Mouse (Mus musculus) kidney, postnatal 0 days (tissue): ENCODE results near the gene Gfap. TPM values are rescaled to one million over a fixed set of nuclear protein-coding genes. Genes with fewer than 3 reads are reported as not detected.

Experiments used
- ATAC-seq: fragments of 200-750 bp; cut with Nextera tagmentation; replicated peaks from 2 replicates; pipeline ENCODE4 v1.8.0; 2017; ENCODE audit warnings: low read depth, moderate number of reproducible peaks, moderate TSS enrichment, moderate library complexity; ENCODE audit not compliant: low FRiP score
- DNase-seq: peaks from one replicate; pipeline ENCODE4 v3.0.0-alpha.2; 2016; ENCODE audit warnings: low spot score
- H3K27ac ChIP-seq: fragments of 300-500 bp; sonication (generic); 2 replicates; pipeline ENCODE4 v1.5.1; 2014; ENCODE audit warnings: mild to moderate bottlenecking
- H3K27me3 ChIP-seq: fragments of 300-500 bp; sonication (generic); 2 replicates; pipeline ENCODE4 v1.6.1; 2014; ENCODE audit warnings: low read length, mixed read lengths; ENCODE audit not compliant: insufficient read depth
- H3K36me3 ChIP-seq: fragments of 300-500 bp; sonication (generic); 2 replicates; pipeline ENCODE4 v1.6.1; 2014; ENCODE audit warnings: low read length, mixed read lengths; ENCODE audit not compliant: insufficient read depth
- H3K4me1 ChIP-seq: fragments of 300-500 bp; sonication (generic); replicated peaks from 2 replicates; pipeline ENCODE4 v1.6.1; 2014; ENCODE audit warnings: antibody characterized with exemption, low read length, mixed read lengths; ENCODE audit not compliant: insufficient read depth
- H3K4me2 ChIP-seq: fragments of 300-500 bp; sonication (generic); 2 replicates; pipeline ENCODE4 v1.6.1; 2014; ENCODE audit warnings: mild to moderate bottlenecking, low read length, moderate library complexity, mixed read lengths
- H3K4me3 ChIP-seq: fragments of 300-500 bp; sonication (generic); replicated peaks from 2 replicates; pipeline ENCODE4 v1.5.1; 2014; ENCODE audit warnings: low read depth, low read length
- H3K9ac ChIP-seq: fragments of 300-500 bp; sonication (generic); 2 replicates; pipeline ENCODE4 v1.6.1; 2014; ENCODE audit warnings: low read depth, low read length
- H3K9me3 ChIP-seq: fragments of 300-500 bp; sonication (generic); replicated peaks from 2 replicates; pipeline ENCODE4 v1.6.1; 2016; ENCODE audit warnings: low read length, inconsistent platforms, mixed read lengths
- CTCF ChIP-seq: IDR thresholded peaks from 2 replicates; pipeline ENCODE4 v1.5.1; 2016; ENCODE audit warnings: antibody characterized with exemption, low read depth, mild to moderate bottlenecking, moderate library complexity
- WGBS: fragments of 180-500 bp; shearing (Covaris S2); extraction: QIAGEN DNeasy Blood & Tissue Kit; methylation state at CpG from one replicate; pipeline ENCODE4 v1.1.7; 2014; 5-methylcytosine and 5-hydroxymethylcytosine counted together
- polyA plus RNA-seq: library from polyadenylated mRNA; unstranded; fragments of >200 nt; fragmentation: Nextera tagmentation; extraction: Ambion mirVana; gene quantifications from 2 replicates; pipeline ENCODE4 v1.2.1, GENCODE M21; 2015

The Gfap gene
- polyA plus RNA-seq, 1 experiment from 2014 or later: 0.33 TPM

GRCm38 (mm10) chr11:102855941-102856340 lies 44.8 kb downstream of the Gfap start:
- Histone ChIP-seq H3K27me3 (no peaks in the 10 kb centered on the region), H3K4me3 (no peak overlapping the region), H3K4me1 (no peaks in the 10 kb centered on the region), H3K9ac (no peak overlapping the region), H3K9me3 (no peaks in the 10 kb centered on the region), H3K36me3 (peaks cover 64% of the 10 kb centered on the region), H3K4me2 (no peak overlapping the region), H3K27ac (no peak overlapping the region)
- ATAC-seq (no peak), DNase-seq (no peak)
- WGBS: 80% methylated on average over 6 of the region's 6 CpGs
- TF ChIP-seq CTCF: no peak

- Histone ChIP-seq H3K4me2 (no peak overlapping the region), H3K9me3 (no peaks in the 10 kb centered on the region), H3K9ac (no peak overlapping the region), H3K27me3 (no peaks in the 10 kb centered on the region), H3K4me3 (no peak overlapping the region), H3K4me1 (no peaks in the 10 kb centered on the region), H3K36me3 (peaks cover 65% of the 10 kb centered on the region), H3K27ac (no peak overlapping the region)
- DNase-seq (peak; percentile 19), ATAC-seq (no peak)
- peak; percentile 55 for TF ChIP-seq CTCF
These were observed 47.0 kb downstream of the Gfap start for GRCm38 (mm10) chr11:102853760-102854159.

GRCm38 (mm10) chr11:102851883-102852282 lies 48.8 kb downstream of the Gfap start:
- no peak overlapping the region for H3K9ac ChIP-seq
- H3K4me2 ChIP-seq: no peak overlapping the region
- peaks cover 71% of the 10 kb centered on the region for H3K36me3 ChIP-seq
- no peak overlapping the region for H3K27ac ChIP-seq
- H3K4me3 ChIP-seq: no peak overlapping the region
- TF ChIP-seq CTCF: peak; percentile 81
- ATAC-seq (peak; percentile 61; the same call in 1 of the 2 replicates), DNase-seq (peak; percentile 78)
- H3K27me3 ChIP-seq: no peaks in the 10 kb centered on the region
- 64% methylated on average over 5 of the region's 5 CpGs for WGBS
- H3K4me1 ChIP-seq: no peaks in the 10 kb centered on the region
- H3K9me3 ChIP-seq: no peaks in the 10 kb centered on the region

GRCm38 (mm10) chr11:102845926-102846325 lies 54.8 kb downstream of the Gfap start:
- Histone ChIP-seq H3K9me3 (no peaks in the 10 kb centered on the region), H3K36me3 (peaks cover 81% of the 10 kb centered on the region), H3K9ac (no peak overlapping the region), H3K4me1 (no peaks in the 10 kb centered on the region), H3K27ac (no peak overlapping the region), H3K4me2 (no peak overlapping the region), H3K4me3 (no peak overlapping the region), H3K27me3 (no peaks in the 10 kb centered on the region)
- no peak for DNase-seq
- WGBS: 63% methylated on average over 10 of the region's 10 CpGs
- no peak for ATAC-seq
- TF ChIP-seq CTCF: no peak

GRCm38 (mm10) chr11:102838616-102839150 lies 62.0 kb downstream of the Gfap start:
- ATAC-seq (no peak), DNase-seq (no peak)
- Histone ChIP-seq H3K27ac (peak overlapping the region; percentile 47), H3K27me3 (no peaks in the 10 kb centered on the region), H3K4me3 (no peak overlapping the region), H3K4me1 (no peaks in the 10 kb centered on the region), H3K9ac (no peak overlapping the region), H3K4me2 (no peak overlapping the region), H3K9me3 (no peaks in the 10 kb centered on the region), H3K36me3 (peaks cover 49% of the 10 kb centered on the region)
- TF ChIP-seq CTCF: no peak
- WGBS: 86% methylated on average over 9 of the region's 9 CpGs

- ATAC-seq (no peak), DNase-seq (no peak)
- H3K9ac ChIP-seq: no peak overlapping the region
- no peaks in the 10 kb centered on the region for H3K9me3 ChIP-seq
- no peak overlapping the region for H3K4me3 ChIP-seq
- TF ChIP-seq CTCF: no peak
- no peaks in the 10 kb centered on the region for H3K27me3 ChIP-seq
- peaks cover 44% of the 10 kb centered on the region for H3K36me3 ChIP-seq
- peak overlapping the region; percentile 47; the same call in 1 of the 2 replicates for H3K27ac ChIP-seq
- no peak overlapping the region for H3K4me2 ChIP-seq
- H3K4me1 ChIP-seq: 0 out of 2 replicates have a peak, but pooled peaks cover 2% of the 10 kb centered on the region
- 92% methylated on average over 2 of the region's 2 CpGs for WGBS
These were observed 62.6 kb downstream of the Gfap start for GRCm38 (mm10) chr11:102838126-102838525.

- TF ChIP-seq CTCF: no peak
- Histone ChIP-seq H3K27me3 (no peaks in the 10 kb centered on the region), H3K4me3 (no peak overlapping the region), H3K27ac (no peak overlapping the region), H3K36me3 (peaks cover 38% of the 10 kb centered on the region), H3K9me3 (no peaks in the 10 kb centered on the region), H3K4me1 (0 out of 2 replicates have a peak, but pooled peaks cover 4% of the 10 kb centered on the region), H3K4me2 (no peak overlapping the region), H3K9ac (no peak overlapping the region)
- ATAC-seq: no peak
- DNase-seq: no peak
- WGBS: 86% methylated on average over 1 of the region's 1 CpGs
These were observed 63.3 kb downstream of the Gfap start for GRCm38 (mm10) chr11:102837385-102837784.

Other genes starting within 250 kb of the Gfap start
- gene Meioc, start 237.2 kb downstream of the Gfap start, polyA plus RNA-seq: 0.32 and 0.36 TPM in 2 replicates
- gene Ccdc43, start 203.1 kb downstream of the Gfap start, polyA plus RNA-seq: 35.3 and 42.8 TPM in 2 replicates
- 5.9 and 7.7 TPM in 2 replicates for gene Adam11, start 139.5 kb downstream of the Gfap start, polyA plus RNA-seq
- 44.2 and 47.1 TPM in 2 replicates for gene Gjc1, start 81.2 kb downstream of the Gfap start, polyA plus RNA-seq
- 2.9 and 3.0 TPM in 2 replicates for gene Higd1b, start 65.1 kb downstream of the Gfap start, polyA plus RNA-seq
- 127 and 140 TPM in 2 replicates for gene Eftud2, start 19.9 kb downstream of the Gfap start, polyA plus RNA-seq
- 1.8 and 2.1 TPM in 2 replicates for gene Ccdc103, start 19.7 kb downstream of the Gfap start, polyA plus RNA-seq
- gene Fam187a, start 15.7 kb downstream of the Gfap start, polyA plus RNA-seq: 0.11 TPM in 1 of 2 replicates, not detected in the other
- 2.6 and 3.4 TPM in 2 replicates for gene Kif18b, start 24.2 kb upstream of the Gfap start, polyA plus RNA-seq
- gene C1ql1, start 45.8 kb upstream of the Gfap start, polyA plus RNA-seq: 1.4 and 2.3 TPM in 2 replicates
- 60.3 and 60.7 TPM in 2 replicates for gene Nmt1, start 127.3 kb upstream of the Gfap start, polyA plus RNA-seq
- gene Dcakd, start 127.4 kb upstream of the Gfap start, polyA plus RNA-seq: 103 and 106 TPM in 2 replicates
- 4.2 and 5.6 TPM in 2 replicates for gene Plcd3, start 200.7 kb upstream of the Gfap start, polyA plus RNA-seq
- gene Acbd4, start 200.8 kb upstream of the Gfap start, polyA plus RNA-seq: 36.6 and 39.7 TPM in 2 replicates
- gene Hexim1, start 215.3 kb upstream of the Gfap start, polyA plus RNA-seq: 6.5 and 6.8 TPM in 2 replicates
- 6.5 and 6.9 TPM in 2 replicates for gene Hexim2, start 231.5 kb upstream of the Gfap start, polyA plus RNA-seq